Mouse (Mus musculus) layer of hippocampus, adult 9-10 months (tissue): ENCODE data around the gene Ypel3.

Experiments
- DNase-seq: peaks from one replicate; pipeline ENCODE4 v3.0.0; 2022; ENCODE audit warnings: low spot score

The Ypel3 gene

DNA sequence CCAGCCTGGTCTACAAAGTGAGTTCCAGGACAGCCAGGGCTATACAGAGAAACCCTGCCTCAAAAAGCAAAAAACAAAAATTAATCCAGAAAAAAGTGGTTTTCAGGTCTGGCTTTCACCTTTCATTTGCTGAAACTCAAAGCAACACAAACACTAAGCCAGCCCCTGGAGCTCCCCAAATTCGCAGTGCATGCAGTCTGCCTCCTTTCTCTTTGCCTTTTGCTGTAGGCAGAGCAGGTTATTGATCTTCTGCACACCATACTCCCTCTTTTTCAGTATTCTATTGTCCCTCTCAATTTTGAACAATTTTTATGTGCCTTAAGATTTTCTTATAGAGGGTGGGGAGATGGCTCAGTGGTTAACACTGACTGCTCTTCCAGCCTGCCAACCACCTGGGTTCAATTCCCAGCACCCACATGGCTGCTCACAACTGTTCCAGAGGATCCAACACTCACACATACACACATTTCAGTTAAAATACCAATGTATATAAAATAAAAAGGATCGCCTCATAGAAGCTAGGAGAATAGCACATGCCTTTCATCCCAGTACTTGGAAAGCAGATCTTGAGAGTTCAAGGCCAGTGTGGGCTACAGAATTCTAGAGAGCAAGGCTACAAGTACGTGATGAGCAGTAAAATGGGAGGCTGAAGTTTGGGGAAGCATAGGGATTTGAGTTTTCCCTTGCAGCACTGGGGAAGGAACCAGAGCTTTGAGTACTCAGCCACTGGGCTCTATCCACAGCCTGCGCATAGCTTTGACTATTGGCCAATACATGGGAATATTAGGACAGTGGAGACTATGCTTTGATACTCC lies 16.9 kb downstream of the Ypel3 start:
- no peak for DNase-seq

- no peak for DNase-seq
Observed at GRCm38 (mm10) chr7:126794271-126794605, 17.5 kb downstream of the Ypel3 start.

- DNase-seq: no peak
Observed at GRCm38 (mm10) chr7:126795387-126796317, 18.9 kb downstream of the Ypel3 start.

DNA sequence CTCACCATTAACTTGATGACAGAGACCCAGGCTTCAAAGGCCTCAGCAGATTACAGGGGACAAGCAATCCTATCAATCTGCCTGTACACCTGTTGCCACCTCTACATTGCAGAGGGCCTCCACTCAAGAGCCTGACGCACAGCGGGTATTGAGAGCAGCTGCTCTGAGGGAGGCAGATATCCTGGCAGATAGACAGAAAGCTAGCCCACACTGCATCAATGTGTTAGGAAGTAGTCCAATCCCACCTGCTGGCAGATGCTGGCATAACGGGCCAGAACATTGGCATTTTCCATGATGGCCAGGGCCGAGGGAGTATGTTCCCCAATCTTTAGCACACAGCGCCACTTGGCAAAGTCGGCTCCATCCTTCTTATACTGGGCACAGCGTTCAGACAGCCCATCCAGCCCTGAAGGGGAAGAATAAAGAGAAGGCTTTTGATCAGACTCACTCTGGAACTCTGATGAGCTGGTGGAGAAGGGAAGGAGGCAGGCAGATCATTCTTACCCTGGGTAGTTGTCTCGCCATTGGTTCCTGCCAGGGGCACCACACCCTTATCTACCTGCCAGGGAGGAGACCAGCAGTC lies 19.7 kb downstream of the Ypel3 start:
- DNase-seq: no peak

- DNase-seq: no peak
Observed at GRCm38 (mm10) chr7:126797411-126798126, 20.8 kb downstream of the Ypel3 start, which contains the start of gene Fam57b. Fam57b (plus strand) TSS chr7:126797668.

GRCm38 (mm10) chr7:126798127-126799049 lies 21.6 kb downstream of the Ypel3 start:
- no peak for DNase-seq

DNA sequence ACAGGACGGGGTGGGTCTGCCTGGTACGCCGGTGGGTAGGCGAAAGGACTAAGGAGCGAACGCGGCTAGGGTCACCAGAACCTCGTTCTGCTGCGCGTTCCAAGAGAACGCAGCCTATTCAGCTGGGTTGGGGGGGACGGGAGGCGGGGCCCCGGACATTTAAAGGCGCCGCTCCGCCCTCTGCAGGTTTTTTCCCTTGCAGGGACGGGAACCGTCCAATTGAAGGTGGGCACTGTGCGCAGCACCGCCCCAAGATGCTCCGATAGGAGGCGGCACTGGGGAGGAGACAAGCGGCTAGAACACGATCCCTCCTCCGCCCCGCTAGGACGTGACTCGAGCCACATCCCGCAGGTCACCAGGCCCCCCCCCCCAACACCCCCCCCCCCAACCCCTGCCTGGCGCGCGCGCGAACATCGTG lies 22.3 kb downstream of the Ypel3 start:
- DNase-seq: peak; percentile 93

GRCm38 (mm10) chr7:126799468-126800268 lies 22.9 kb downstream of the Ypel3 start:
- DNase-seq: no peak

DNA sequence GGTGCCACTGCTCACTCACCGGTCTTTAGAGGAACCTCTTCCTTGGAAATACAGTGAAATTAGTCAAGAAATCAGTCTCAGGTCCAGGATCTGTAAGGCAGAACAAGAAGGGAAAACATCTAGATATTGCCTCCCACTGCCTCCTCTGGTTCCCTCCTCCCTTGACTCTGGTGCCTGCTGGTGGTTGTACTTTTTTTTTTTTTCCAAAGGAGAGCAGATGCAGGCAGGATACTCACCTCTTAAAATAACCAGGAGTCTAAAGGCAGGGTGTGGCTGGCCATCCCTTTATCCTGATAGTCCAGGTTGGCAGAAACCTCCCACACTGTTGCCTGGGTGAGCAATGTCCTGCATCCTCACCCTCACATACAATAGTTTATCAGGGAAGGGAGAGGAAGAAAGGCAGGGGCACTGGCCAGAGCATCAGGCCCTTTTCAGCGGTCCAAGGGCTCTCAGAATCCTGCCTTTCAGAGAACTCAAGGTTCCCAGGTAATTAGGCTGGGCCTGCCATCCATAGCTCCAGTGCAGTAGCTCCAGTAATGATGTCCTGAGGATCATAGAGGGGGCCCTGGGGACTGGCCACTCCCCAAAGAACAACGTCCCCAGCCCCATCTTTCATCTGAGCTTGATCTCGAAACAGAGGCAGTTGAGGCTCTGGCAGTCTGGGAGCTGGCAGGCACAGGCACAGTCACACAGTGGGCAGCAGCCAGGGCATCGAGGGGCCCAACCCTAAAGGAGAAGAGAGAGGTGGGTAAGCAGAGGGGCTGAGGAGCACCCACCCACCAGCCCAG lies 23.7 kb downstream of the Ypel3 start:
- no peak for DNase-seq

DNA sequence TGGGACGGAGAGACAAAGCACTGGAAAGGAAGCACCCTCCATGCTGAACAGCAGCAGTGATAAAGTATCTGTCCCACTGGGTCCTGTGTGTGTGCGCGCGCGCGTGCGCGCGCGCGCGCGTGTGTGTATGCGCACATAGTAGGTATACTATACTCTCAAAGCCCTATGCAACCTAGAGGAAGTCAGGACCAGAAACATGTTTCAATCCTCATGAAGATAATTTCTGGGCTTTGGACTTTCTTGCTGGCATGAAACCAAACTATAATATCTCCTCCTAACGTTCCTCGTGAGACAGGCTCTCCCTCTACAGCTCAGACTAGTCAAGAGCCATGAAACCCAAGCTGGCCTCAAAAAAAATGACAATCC lies 24.3 kb downstream of the Ypel3 start:
- DNase-seq: no peak

DNA sequence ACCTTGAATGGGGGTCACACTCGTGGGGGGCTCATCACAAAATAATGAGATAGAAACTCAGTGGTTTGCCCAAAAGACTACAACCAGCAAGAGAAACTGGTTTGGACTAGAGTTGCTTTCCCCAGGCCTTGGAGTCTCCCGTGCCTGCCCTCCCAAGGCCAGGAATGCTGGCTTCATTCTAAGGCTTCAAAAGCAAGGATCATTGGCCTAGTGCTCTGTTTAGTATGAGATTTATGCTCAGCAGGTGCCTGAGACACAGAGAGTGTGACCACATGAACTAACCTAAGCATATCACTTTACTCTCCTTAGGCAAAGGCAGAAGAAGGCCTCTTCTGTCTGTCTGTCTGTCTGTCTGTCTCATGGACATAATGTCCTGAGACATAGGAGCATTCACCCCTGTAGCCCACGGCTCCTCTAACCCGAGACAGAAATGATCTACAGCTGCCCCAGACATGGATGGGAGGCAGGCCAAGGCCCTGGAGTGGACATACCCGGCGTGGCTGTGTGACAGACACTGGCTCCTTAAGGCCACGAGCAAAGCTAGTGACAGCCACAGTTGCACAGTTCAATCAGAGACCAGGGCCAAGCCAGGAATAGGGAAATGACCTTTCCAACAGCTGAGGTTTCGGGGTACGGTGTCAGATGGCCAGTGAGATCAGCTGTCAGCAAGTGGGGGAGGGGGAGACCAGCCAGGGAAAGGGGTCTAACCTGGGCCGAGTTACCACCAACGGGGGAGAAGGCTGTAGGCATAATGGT lies 25.6 kb downstream of the Ypel3 start:
- no peak for DNase-seq

- no peak for DNase-seq
Observed at GRCm38 (mm10) chr7:126803181-126803580, 26.4 kb downstream of the Ypel3 start.

- DNase-seq: no peak
Observed at GRCm38 (mm10) chr7:126803751-126804150, 27.0 kb downstream of the Ypel3 start.

- DNase-seq: no peak
Observed at GRCm38 (mm10) chr7:126806956-126807355, 30.2 kb downstream of the Ypel3 start.

GRCm38 (mm10) chr7:126807405-126807804 lies 30.6 kb downstream of the Ypel3 start:
- DNase-seq: no peak

DNA sequence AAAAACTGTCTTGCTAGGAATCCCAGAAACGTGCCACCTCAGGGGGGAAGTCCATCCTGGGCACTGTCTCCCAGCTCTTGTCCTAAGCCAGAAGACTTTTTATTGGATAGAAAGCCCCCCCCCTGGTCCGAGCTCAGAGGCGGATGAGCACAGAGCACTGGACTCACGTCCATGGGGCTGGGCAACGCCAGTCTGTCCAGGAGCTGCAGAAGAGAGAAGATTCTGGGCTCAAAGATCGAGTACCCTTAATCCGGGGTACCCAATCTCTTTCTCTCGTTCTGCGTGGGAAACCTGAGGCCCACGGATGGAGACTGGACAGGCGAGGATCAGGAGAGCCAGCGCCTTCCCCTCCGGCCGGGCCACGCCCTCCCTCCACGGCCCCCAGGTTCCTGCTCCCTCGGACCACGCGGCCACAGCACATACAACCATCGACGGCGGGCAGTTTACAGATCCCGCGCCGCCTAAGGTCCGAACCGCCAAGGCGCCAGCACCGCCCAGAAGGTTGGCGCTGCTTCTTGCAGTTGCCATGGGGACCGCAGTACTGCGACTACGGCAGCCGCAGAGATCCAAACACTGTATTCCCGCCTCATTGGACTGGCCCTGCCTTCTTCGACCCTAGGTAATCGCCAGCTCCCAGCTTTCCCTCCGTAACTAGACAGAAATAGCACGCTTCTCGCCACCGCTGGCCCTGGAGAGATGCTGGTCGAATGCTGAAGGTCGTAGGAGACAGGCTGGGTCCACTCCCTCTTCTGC lies 32.1 kb downstream of the Ypel3 start:
- peak; percentile 68 for DNase-seq

GRCm38 (mm10) chr7:126809723-126810369 lies 33.1 kb downstream of the Ypel3 start:
- DNase-seq: no peak
